Mouse (Mus musculus): ENCODE data around the gene Rtn3.

Gene Rtn3

DNA sequence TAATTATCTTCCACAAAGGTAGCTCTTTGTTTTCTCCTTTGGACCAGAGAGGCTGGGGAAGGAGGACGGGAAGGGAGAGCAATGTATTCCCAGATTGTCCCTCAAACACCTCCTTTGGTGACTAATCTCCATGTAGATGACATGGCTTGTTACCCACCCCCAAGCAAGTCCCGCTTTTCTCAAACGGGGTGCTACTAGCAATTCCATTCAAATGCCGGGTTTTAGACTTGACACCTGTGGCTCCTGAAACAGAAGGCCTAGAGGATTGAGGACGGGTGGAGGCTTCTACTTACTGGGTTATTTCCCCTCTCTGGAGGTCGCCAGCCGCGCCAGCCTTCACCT lies 101.2 kb downstream of the Rtn3 start:
- DNase-seq (ENCODE audit: low read depth) = no peak

DNA sequence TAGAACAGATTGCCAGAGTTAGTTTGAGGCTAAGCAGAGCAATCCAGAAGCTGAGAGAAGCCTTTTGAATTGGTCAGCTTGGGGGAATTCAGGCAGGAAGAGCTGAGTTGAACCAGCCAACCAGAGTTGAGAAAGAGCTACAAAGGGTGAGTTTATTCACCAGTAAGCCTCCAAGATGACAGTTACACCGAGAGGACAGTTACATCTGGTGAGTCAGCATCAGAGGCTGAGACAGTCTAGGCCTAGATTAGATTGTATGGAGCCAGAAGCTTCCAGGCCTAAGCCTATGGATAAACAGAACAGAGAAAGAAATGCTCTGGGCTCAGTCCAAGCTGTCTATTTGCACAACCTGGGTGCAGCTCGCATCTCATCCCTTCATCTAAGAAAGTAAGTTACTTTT lies 105.4 kb downstream of the Rtn3 start:
- no peak for DNase-seq (ENCODE audit: low read depth)

Data from c-Kit-positive CD71-positive TER-119-negative erythroid progenitor cells, embryonic 14.5 days (primary cell).